Mouse (Mus musculus) embryo, embryonic 11.5 days (tissue): ENCODE results near the gene Cenpx.

Experiments used
- DNase-seq: peaks from one replicate; pipeline ENCODE4 v3.0.0-alpha.2; 2012; ENCODE audit warnings: low read depth, low spot score

Cenpx gene

DNA sequence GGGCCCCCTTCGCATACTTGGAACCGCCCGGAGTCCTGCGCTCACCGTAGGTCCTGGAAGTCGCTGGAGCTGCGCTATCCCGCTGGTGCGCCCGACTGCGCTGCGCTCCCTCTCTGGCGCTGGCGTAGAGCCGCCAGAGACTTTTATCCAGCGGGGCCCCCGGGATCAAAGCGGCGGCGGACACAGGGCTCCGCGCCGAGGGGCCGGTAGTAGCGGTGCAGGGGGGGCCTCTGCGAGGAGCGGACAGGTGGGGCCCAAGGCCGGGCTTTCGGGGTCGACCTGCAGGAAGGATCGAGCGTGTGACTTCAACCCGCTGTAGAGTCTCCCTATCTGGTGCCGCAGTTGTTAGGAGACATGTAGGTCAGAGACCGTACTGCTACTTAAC, 52.5 kb downstream of the Cenpx start, which contains the start of gene Notum:
TSS of gene Notum (minus strand) at position 100 of the 385 bp plus-strand sequence.
- no peak for DNase-seq
